Mouse (Mus musculus): ENCODE results near the gene Pde9a. TPM values are rescaled to one million over a fixed set of nuclear protein-coding genes. Genes with fewer than 3 reads are reported as not detected.

The Pde9a gene
- polyA plus RNA-seq, 1 experiment from 2014 or later, result 34.8 TPM

DNA sequence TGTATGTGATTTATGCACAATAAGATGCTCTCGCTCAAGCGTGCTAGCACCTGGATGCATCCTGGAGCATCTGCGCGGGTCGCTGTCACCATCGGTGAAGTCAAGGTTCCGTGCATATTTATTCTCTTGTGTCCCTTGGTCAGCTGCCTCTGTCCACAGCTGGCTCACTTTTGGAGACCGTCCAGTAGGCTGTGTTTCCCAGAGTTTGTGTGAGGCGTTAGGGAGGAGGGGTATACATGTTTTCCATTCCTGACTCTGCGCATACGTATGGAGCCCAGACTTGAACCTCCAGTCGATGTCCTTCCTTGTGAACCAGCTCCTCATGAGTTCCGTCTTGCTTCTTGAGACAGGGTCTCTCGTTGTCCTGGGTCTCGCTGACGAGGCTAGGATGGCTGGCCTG, 34.6 kb downstream of the Pde9a start:
- no peak for ATAC-seq (ENCODE audit: borderline replicate concordance, extremely low read depth, low FRiP score, low TSS enrichment)
- no peak overlapping the region for H3K9ac ChIP-seq
- WGBS, result 72% methylated on average over 16 of the region's 16 CpGs

DNA sequence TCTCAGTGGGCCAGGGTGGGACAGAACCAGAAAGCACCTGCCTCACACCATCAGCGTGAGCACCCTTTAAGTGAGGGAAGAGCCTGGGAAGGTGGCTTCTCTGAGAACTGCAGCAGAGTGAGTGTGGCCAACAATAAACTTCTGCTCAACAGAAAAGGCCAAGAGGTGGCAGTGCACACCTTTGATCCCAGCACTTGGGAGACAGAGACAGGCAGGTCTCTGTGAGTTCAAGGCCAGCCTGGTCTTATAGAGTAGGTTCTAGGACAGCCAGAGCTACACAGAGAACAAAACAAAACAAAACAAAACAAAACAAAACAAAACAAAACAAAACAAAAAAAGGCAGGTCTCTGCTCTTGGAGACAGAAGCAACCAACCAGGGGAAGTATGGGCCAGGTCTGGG, 36.4 kb downstream of the Pde9a start:
- H3K9ac ChIP-seq, result no peak overlapping the region
- peaks cover 2% of the 10 kb centered on the region; the same call in 1 of the 2 replicates for H3K36me3 ChIP-seq
- H3K4me1 ChIP-seq, result peaks cover 58% of the 10 kb centered on the region
- WGBS, result 95% methylated on average over 1 of the region's 1 CpGs
- H3K4me3 ChIP-seq, result no peak overlapping the region
- H3K27me3 ChIP-seq, result no peaks in the 10 kb centered on the region
- no peak overlapping the region for H3K27ac ChIP-seq
- no peak for ATAC-seq (ENCODE audit: borderline replicate concordance, extremely low read depth, low FRiP score, low TSS enrichment)
- no peak overlapping the region for H3K4me2 ChIP-seq
- H3K9me3 ChIP-seq, result no peaks in the 10 kb centered on the region

More for the DNA sequence above, 34.6 kb downstream of the Pde9a start:
- Histone ChIP-seq H3K4me3 (no peak overlapping the region), H3K4me2 (no peak overlapping the region), H3K9me3 (no peaks in the 10 kb centered on the region), H3K4me1 (peaks cover 43% of the 10 kb centered on the region), H3K27me3 (no peaks in the 10 kb centered on the region), H3K27ac (peak overlapping the region; percentile 73; the same call in 1 of the 2 replicates), H3K36me3 (peaks cover 14% of the 10 kb centered on the region)

DNA sequence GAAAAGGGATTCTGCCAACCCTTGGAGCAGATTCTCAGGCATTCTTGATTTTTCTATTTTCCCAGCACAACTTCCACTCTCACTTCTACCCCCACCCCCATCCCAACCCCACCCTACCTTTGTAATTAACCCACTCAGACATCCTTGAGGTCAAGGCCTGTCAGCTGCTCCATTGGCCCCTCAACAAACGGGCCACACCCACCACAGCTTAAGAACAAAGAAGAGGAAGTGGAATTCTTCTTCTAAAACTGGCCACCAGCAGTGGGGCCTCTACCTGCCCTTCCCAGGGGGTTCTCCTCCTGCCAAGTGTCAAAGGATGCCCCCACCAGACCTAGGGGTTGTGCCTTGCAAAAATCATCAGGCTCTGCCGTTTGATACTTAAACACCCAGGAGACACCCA, 37.0 kb downstream of the Pde9a start:
- no peaks in the 10 kb centered on the region for H3K9me3 ChIP-seq
- no peak overlapping the region for H3K9ac ChIP-seq
- no peak for ATAC-seq (ENCODE audit: borderline replicate concordance, extremely low read depth, low FRiP score, low TSS enrichment)
- H3K4me3 ChIP-seq, result no peak overlapping the region
- no peak overlapping the region for H3K4me2 ChIP-seq
- H3K27me3 ChIP-seq, result no peaks in the 10 kb centered on the region
- 36% methylated on average over 2 of the region's 2 CpGs for WGBS
- H3K27ac ChIP-seq, result no peak overlapping the region
- H3K4me1 ChIP-seq, result peaks cover 57% of the 10 kb centered on the region
- no peaks in the 10 kb centered on the region for H3K36me3 ChIP-seq

DNA sequence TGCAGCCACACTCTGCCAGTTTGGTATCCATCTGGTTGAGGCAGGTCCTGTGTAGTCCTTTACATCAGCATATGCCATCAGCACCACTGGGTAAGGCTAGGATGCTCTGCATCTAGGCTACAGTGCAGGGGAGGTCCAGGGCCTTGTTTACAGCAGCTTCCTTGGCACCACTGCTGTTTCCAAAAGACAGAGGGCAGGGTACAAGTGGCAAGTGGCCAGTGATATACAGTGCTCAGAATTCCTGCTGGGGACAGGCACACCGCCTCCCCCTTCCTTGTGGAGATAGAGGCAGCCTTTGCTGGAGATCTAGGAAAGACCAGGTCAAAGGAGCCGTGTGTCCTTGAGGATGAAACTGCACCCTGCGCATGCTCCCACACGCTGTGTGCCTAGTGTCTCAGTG, 38.3 kb downstream of the Pde9a start:
- Histone ChIP-seq H3K4me1 (peaks cover 44% of the 10 kb centered on the region), H3K36me3 (peaks cover under 1% of the 10 kb centered on the region; the same call in 1 of the 2 replicates), H3K4me3 (no peak overlapping the region), H3K27me3 (no peaks in the 10 kb centered on the region), H3K27ac (no peak overlapping the region), H3K9me3 (no peaks in the 10 kb centered on the region; the same call in 1 of the 2 replicates), H3K4me2 (no peak overlapping the region), H3K9ac (no peak overlapping the region)
- no peak for ATAC-seq (ENCODE audit: borderline replicate concordance, extremely low read depth, low FRiP score, low TSS enrichment)
- whole genome bisulfite sequencing, result 76% methylated on average over 4 of the region's 4 CpGs

DNA sequence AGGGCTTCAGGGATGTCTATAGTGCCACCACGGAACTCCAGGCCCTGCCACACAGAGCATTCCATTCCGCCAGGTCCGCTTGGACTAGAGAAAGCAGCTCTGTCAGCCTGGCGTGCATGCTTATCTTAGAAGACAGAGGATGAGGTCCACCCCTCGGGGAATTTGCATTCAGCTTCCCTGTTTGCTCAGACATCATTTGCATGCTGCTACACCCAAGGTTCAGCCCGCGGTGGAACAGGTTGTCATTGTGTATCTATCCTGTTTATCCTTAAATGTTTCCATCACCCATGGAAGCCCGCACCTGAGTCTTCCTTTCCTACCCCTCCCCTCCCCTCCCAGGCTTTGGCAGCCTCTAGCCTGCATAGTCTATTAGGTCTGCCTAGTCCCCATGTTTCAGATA, 38.8 kb downstream of the Pde9a start:
- no peak overlapping the region for H3K27ac ChIP-seq
- peaks cover 39% of the 10 kb centered on the region for H3K4me1 ChIP-seq
- no peak for ATAC-seq (ENCODE audit: borderline replicate concordance, extremely low read depth, low FRiP score, low TSS enrichment)
- no peaks in the 10 kb centered on the region for H3K27me3 ChIP-seq
- 43% methylated on average over 8 of the region's 8 CpGs for WGBS
- peaks cover 5% of the 10 kb centered on the region; the same call in 1 of the 2 replicates for H3K36me3 ChIP-seq
- no peak overlapping the region for H3K4me2 ChIP-seq
- no peak overlapping the region for H3K4me3 ChIP-seq
- no peaks in the 10 kb centered on the region; the same call in 1 of the 2 replicates for H3K9me3 ChIP-seq
- no peak overlapping the region for H3K9ac ChIP-seq

DNA sequence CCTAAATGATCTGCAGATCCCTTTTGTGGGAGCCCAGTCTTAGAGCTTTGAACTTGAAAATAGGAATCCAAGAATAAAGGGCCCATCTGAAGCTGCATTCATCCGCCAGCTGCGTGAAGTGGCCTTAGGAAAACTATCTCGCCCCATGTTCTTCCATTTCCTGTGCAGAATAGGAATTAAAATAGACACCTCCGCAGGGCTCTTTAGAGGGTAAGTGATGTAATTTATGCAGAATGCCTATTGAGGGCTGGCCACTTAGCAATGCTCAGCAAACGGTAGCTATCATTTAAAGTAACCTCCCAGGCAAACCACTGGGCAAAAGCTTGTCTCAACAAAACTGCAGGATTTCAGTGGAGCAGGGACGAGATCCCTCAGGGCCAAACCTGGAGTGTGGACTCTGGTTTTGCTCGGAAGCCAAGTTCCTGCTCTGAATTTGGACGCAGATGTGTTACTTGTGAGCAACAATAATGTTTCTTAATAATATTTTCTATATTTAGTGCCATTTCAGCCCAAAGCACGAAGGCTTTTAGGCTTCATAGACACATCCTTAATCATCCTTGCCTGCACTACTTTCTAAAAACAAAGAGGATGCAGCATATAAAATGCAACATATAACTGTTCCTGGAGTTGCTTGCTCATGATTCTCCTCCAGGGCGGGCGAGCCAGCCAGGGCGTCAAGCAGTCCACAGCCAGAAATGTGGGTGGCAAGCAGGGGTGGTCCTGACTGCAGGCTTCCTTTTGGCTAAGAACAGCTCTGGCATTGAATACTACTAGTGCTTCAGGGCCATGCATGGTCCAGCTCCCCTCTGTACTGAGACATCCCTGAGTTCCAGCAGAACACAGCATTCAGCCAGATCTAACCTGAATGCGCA, 40.1 kb downstream of the Pde9a start:
- H3K4me3 ChIP-seq, result no peak overlapping the region
- H3K4me2 ChIP-seq, result no peak overlapping the region
- H3K9ac ChIP-seq, result no peak overlapping the region
- H3K4me1 ChIP-seq, result peaks cover 27% of the 10 kb centered on the region
- H3K27ac ChIP-seq, result peak overlapping the region; percentile 75
- no peaks in the 10 kb centered on the region for H3K27me3 ChIP-seq
- 52% methylated on average over 13 of the region's 13 CpGs for WGBS
- peak; percentile 78 for ATAC-seq (ENCODE audit: borderline replicate concordance, extremely low read depth, low FRiP score, low TSS enrichment)
- no peaks in the 10 kb centered on the region; the same call in 1 of the 2 replicates for H3K9me3 ChIP-seq
- H3K36me3 ChIP-seq, result peaks cover 14% of the 10 kb centered on the region

DNA sequence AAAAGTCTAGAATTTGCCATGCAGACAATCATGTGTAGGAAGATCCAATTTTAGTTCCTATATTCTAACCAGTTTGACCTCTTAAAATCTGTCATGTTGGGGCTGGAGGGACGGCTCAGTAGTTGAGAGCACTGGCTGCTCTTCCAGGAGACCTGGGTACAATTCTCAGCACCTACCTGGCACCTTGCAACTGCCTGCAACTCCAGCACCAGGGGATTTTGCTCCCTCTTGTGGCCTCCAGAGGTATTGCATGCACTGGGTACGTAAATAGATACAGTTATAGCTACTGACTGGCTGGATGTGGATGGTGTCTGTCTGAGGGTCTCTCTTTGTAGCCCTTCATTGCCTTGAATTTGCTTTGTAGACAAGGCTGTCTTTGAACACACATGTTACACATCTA, 43.4 kb downstream of the Pde9a start:
- Histone ChIP-seq H3K27ac (no peak overlapping the region), H3K4me1 (peaks cover 44% of the 10 kb centered on the region), H3K4me3 (no peak overlapping the region), H3K4me2 (no peak overlapping the region), H3K27me3 (no peaks in the 10 kb centered on the region), H3K36me3 (peaks cover 14% of the 10 kb centered on the region), H3K9me3 (no peaks in the 10 kb centered on the region; the same call in 1 of the 2 replicates), H3K9ac (no peak overlapping the region)
- WGBS, result 89% methylated on average over 2 of the region's 2 CpGs
- no peak for ATAC-seq (ENCODE audit: borderline replicate concordance, extremely low read depth, low FRiP score, low TSS enrichment)

DNA sequence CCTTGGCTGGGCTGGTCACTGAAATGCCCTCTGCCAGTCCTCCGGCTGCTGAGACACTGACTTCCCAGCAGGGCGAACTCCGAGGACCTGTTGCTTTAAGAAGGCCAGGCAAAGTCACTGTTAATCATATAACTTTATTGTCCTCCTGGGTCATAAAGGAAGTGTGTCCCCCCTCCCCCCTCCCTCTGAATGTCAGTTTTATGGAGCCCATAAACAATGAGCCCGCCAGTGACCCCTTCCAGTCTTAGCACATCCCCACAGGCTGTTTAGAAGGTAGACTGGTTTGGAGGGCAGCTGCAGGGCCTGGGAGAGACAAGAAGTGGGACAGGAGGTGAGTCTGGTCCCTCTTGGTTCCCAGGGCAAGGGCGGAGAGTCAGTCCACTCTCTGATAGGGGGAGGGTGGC, 46.9 kb downstream of the Pde9a start:
- peak overlapping the region; percentile 27; the same call in 1 of the 2 replicates for H3K4me2 ChIP-seq
- H3K9ac ChIP-seq, result no peak overlapping the region

DNA sequence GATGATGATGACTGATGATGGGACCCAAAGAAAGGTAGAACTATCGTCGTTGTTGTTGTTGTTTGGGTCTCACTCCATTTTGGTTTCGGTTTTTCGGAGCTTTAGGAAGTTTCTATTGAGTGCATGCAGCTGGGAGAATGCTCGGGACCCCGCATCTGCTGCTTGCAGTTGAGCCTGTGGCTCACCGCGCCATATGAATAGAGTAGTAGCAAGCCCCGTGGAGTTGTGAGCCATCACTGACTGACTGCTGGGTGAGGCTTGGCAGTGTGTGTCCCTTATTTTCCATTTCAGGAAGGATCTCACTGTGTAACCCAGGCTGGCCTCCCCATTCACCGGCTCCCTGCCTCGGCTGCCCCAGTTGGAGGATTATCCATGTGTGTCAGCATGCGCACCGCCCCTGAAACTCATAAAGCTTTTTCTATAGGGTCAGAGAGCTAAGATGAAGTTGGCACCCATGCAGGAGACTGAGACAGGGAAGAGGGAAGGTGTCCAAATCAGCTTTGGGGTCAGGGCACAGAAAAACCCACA, 47.5 kb downstream of the Pde9a start:
- no peak overlapping the region; the same call in 1 of the 2 replicates for H3K27ac ChIP-seq
- H3K9ac ChIP-seq, result no peak overlapping the region
- peaks cover 16% of the 10 kb centered on the region for H3K36me3 ChIP-seq
- peaks cover 27% of the 10 kb centered on the region for H3K4me1 ChIP-seq
- H3K4me3 ChIP-seq, result no peak overlapping the region
- WGBS, result 60% methylated on average over 13 of the region's 13 CpGs
- peak overlapping the region; percentile 27; the same call in 1 of the 2 replicates for H3K4me2 ChIP-seq
- H3K27me3 ChIP-seq, result no peaks in the 10 kb centered on the region
- H3K9me3 ChIP-seq, result no peaks in the 10 kb centered on the region; the same call in 1 of the 2 replicates
- ATAC-seq (ENCODE audit: borderline replicate concordance, extremely low read depth, low FRiP score, low TSS enrichment), result no peak

More for the DNA sequence above, 46.9 kb downstream of the Pde9a start:
- Histone ChIP-seq H3K4me1 (peaks cover 27% of the 10 kb centered on the region), H3K9me3 (no peaks in the 10 kb centered on the region; the same call in 1 of the 2 replicates), H3K27me3 (no peaks in the 10 kb centered on the region), H3K27ac (0 out of 2 replicates have a peak overlapping the region, but pooled peaks have one; percentile 10), H3K36me3 (peaks cover 16% of the 10 kb centered on the region), H3K4me3 (no peak overlapping the region)
- 56% methylated on average over 5 of the region's 5 CpGs for WGBS
- ATAC-seq (ENCODE audit: borderline replicate concordance, extremely low read depth, low FRiP score, low TSS enrichment), result no peak

DNA sequence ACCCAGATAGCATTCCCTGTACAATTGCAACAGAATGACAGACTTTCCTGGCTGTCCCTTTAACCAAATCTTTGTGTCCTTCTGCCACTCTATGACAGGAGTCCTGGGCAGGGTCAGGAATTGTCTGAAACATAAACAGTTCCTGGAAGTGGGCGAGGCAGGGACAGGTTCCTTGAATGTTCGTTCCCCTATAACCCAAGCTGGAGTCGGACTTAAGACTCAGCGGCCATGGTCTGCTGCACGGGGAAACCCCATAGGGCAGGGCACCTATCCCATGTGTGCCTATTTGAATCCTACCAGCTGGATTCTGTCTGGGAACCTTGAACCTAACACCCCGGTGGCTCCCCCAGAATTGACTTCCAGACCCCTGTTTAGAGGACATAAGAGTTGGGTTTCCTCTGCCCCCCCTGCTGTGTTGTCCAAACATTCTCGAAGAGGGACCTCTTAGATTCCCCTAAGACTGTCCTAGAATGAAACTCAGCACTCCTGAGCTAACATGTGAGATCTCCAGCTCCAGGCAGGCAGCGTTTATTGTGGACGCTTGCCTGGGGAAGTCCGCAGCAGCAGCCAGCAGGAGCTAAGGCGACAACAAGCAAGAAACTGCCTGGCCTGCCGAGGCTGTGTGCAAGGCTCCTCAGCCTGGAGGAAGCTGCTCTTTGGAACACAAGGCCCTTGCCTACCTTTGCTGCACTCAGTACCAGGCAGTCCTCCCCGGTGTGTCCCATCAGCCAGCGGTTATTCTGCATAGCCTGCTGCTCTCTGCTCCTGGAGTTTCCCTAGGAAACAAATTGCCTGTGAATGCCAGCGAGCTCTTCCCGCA, 48.2 kb downstream of the Pde9a start:
- no peaks in the 10 kb centered on the region for H3K27me3 ChIP-seq
- peaks cover 16% of the 10 kb centered on the region for H3K36me3 ChIP-seq
- ATAC-seq (ENCODE audit: borderline replicate concordance, extremely low read depth, low FRiP score, low TSS enrichment), result no peak
- 0 out of 2 replicates have a peak overlapping the region, but pooled peaks have one; percentile 23 for H3K9ac ChIP-seq
- WGBS, result 18% methylated on average over 16 of the region's 16 CpGs
- H3K4me3 ChIP-seq, result no peak overlapping the region
- no peaks in the 10 kb centered on the region; the same call in 1 of the 2 replicates for H3K9me3 ChIP-seq
- peak overlapping the region; percentile 42; the same call in 1 of the 2 replicates for H3K27ac ChIP-seq
- H3K4me1 ChIP-seq, result peaks cover 27% of the 10 kb centered on the region
- H3K4me2 ChIP-seq, result peak overlapping the region; percentile 27; the same call in 1 of the 2 replicates

DNA sequence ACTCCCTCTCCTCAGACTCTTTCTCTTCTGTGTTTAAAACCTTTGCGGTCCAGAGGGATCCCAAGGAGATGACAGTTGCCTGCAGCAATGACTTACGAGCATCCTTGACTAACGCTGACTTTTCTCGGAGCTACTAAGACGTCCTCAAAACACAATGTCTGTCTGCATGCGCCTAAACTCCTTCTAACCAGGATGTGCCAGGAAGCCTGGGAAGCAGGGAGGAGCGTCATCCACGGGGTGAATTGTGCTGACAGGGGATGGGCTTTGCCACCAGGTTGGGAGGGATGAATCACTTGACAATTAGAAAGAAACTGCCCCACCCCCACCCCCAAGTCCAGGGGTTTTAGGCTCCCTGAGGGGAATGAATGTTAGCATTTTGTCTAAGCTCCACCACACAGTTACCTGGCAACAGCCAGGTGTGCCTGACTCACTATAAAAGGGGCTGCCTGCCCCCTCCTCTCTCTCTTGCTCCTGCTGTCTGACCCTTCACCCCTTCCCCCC, 48.9 kb downstream of the Pde9a start:
- 18% methylated on average over 8 of the region's 8 CpGs for WGBS
- no peak overlapping the region for H3K4me3 ChIP-seq
- peak overlapping the region; percentile 27; the same call in 1 of the 2 replicates for H3K4me2 ChIP-seq
- no peaks in the 10 kb centered on the region for H3K9me3 ChIP-seq
- no peaks in the 10 kb centered on the region for H3K27me3 ChIP-seq
- peak overlapping the region; percentile 42; the same call in 1 of the 2 replicates for H3K27ac ChIP-seq
- H3K36me3 ChIP-seq, result peaks cover 10% of the 10 kb centered on the region
- ATAC-seq (ENCODE audit: borderline replicate concordance, extremely low read depth, low FRiP score, low TSS enrichment), result no peak
- peaks cover 27% of the 10 kb centered on the region for H3K4me1 ChIP-seq
- no peak overlapping the region for H3K9ac ChIP-seq
